ENCODE assay signal across 8 mouse cellular contexts in the genomic region with DNA sequence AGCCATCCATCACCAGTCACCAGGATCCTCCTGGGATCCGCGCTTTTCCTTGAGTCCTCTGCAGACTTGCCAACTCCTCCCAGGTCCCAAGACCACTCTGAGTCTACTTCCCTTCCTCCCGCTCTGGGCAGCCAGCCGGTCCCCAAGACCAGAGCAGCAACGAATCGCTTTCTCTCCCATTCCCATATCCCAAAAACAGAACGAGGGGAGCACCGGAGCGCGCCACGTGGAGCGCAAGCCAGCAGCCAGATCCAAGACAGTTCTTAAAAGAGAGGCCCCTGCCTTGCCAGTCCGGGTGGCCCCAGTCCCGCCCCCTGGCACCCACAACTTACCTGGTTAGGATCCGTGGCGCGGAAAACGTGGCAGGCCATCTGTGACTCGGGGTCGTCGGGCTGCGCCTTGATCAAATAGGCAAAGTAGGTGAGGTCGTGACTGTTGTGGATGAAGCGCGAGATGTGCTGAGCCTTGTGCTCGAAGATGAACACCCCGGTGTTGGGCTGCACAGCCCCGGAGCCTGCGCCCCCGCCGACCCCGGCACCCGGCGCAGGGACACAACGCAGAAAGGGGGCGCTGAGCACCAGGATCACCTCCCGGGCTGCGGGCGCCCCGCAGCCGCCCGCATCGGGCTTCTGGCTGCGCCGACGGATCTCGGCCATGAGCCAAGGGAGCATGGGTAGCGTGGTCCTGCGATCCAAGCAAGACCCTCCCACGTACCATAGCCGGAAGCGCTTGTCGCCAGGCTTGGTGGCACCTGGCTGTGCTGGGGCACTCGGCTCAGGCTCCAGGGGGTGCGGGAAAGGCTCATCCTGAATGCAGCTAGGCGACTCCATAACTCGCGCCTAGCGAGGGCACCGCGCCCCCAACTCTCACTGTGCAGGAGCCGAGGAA. TPM values are rescaled to one million over a fixed set of nuclear protein-coding genes. Genes with fewer than 3 reads are reported as not detected.
DNase-seq lines count a peak whose midpoint lies in the region; ATAC-seq and TF ChIP-seq lines count a peak whose summit lies in the region.

No protein-coding gene starts in this region.

- H3K9ac ChIP-seq in liver, embryonic 14.5 days (replicated peaks) = no peak overlapping the region
- peak overlapping the region; percentile 51 for H3K9ac ChIP-seq in neural tube, embryonic 12.5 days

- H3K27me3 ChIP-seq in C2C12 (ENCODE audit: control insufficient read depth, insufficient read depth, insufficient read length) = no peaks in the 10 kb centered on the region
- no peaks in the 10 kb centered on the region for H3K27me3 ChIP-seq in kidney, adult 2 months (replicated peaks; ENCODE audit: control insufficient read depth, insufficient read depth, low read length)
- H3K27me3 ChIP-seq in liver, embryonic 14.5 days (ENCODE audit: control insufficient read depth, insufficient read depth, low read length) = peaks cover 15% of the 10 kb centered on the region
- H3K27me3 ChIP-seq in neural tube, embryonic 12.5 days (replicated peaks) = peaks cover 13% of the 10 kb centered on the region; the same call in 1 of the 2 replicates

- no peak for TF ChIP-seq EP300 in liver, embryonic 14.5 days (IDR thresholded peaks at IDR 0.05; ENCODE audit: low read depth)

- peaks cover 6% of the 10 kb centered on the region for H3K79me2 ChIP-seq in C2C12 (ENCODE audit: control insufficient read depth, insufficient read depth)

- no peak for ATAC-seq in liver, embryonic 14.5 days (ENCODE audit: insufficient read depth)
- ATAC-seq in neural tube, embryonic 12.5 days (ENCODE audit: low FRiP score, low read depth) = peak; percentile 65

- peak overlapping the region; percentile 67 for H3K4me2 ChIP-seq in liver, embryonic 14.5 days (ENCODE audit: low read depth)
- H3K4me2 ChIP-seq in neural tube, embryonic 12.5 days (replicated peaks) = peak overlapping the region; percentile 99

- H3K9me3 ChIP-seq in liver, embryonic 14.5 days (ENCODE audit: control insufficient read depth, low read length) = no peaks in the 10 kb centered on the region
- H3K9me3 ChIP-seq in neural tube, embryonic 12.5 days = no peaks in the 10 kb centered on the region

- under 1% methylated on average over 62 of the region's 62 CpGs for WGBS in kidney, adult 2 months
- under 1% methylated on average over 62 of the region's 62 CpGs for WGBS in liver, embryonic 14.5 days (ENCODE audit: insufficient replicate concordance)
- under 1% methylated on average over 62 of the region's 62 CpGs for WGBS in neural tube, embryonic 12.5 days

- peak; percentile 42 for DNase-seq in adrenal gland, adult 18-20 months (ENCODE audit: low spot score in 2 of 2)
- peak; percentile 71 for DNase-seq in embryo, embryonic 9.5 days (ENCODE audit: extremely low spot score)
- peak; percentile 28 to 57 for DNase-seq in heart, adult 18-20 months
- DNase-seq in kidney, adult 2 months = peak; percentile 33
- no peak for DNase-seq in liver, embryonic 14.5 days (ENCODE audit: low read depth in 3 of 3, low spot score in 3 of 3)
- peak; percentile 35 for DNase-seq in thymus, postnatal 0 days (ENCODE audit: low spot score)

- TF ChIP-seq CTCF in C2C12 (IDR thresholded peaks at IDR 0.05; ENCODE audit: control insufficient read depth, insufficient read depth, insufficient read length) = no peak
- TF ChIP-seq CTCF in kidney, adult 2 months (conservative IDR thresholded peaks at IDR 0.05; ENCODE audit: insufficient read depth, insufficient read length, low read depth, low read length) = no peak
- no peak for TF ChIP-seq CTCF in liver, embryonic 14.5 days (IDR thresholded peaks at IDR 0.05; ENCODE audit: low read depth)

- H3ac ChIP-seq in C2C12 (ENCODE audit: control insufficient read depth, insufficient read length, low read depth) = peak overlapping the region; percentile 69

- H3K79me3 ChIP-seq in C2C12 (ENCODE audit: low read depth) = no peaks in the 10 kb centered on the region

- H3K4me1 ChIP-seq in kidney, adult 2 months (ENCODE audit: control insufficient read depth, insufficient read depth, low read length) = no peaks in the 10 kb centered on the region
- no peaks in the 10 kb centered on the region for H3K4me1 ChIP-seq in liver, embryonic 14.5 days (replicated peaks; ENCODE audit: control insufficient read depth in 2 of 2, insufficient read depth in 2 of 2, low read length in 1 of 2)
- peaks cover 9% of the 10 kb centered on the region; the same call in 1 of the 2 replicates for H3K4me1 ChIP-seq in neural tube, embryonic 12.5 days

- peak overlapping the region; percentile 51 for H3K4me3 ChIP-seq in C2C12 (ENCODE audit: insufficient read depth, poor library complexity, severe bottlenecking)
- peak overlapping the region; percentile 86 for H3K4me3 ChIP-seq in kidney, adult 2 months (ENCODE audit: insufficient read depth, low read depth, low read length)
- peak overlapping the region; percentile 53 to 55 for H3K4me3 ChIP-seq in liver, embryonic 14.5 days (ENCODE audit: insufficient read depth in 1 of 2, low read depth in 2 of 2, low read length in 2 of 2)
- peak overlapping the region; percentile 59 for H3K4me3 ChIP-seq in neural tube, embryonic 12.5 days

- no peaks in the 10 kb centered on the region for H3K36me3 ChIP-seq in C2C12 (ENCODE audit: control insufficient read depth, insufficient read depth)
- no peaks in the 10 kb centered on the region for H3K36me3 ChIP-seq in kidney, adult 2 months (ENCODE audit: control insufficient read depth, insufficient read depth, low read length)
- H3K36me3 ChIP-seq in liver, embryonic 14.5 days (replicated peaks; ENCODE audit: control insufficient read depth, insufficient read depth, low read depth) = no peaks in the 10 kb centered on the region
- no peaks in the 10 kb centered on the region for H3K36me3 ChIP-seq in neural tube, embryonic 12.5 days

- TF ChIP-seq POLR2A in kidney, adult 2 months (IDR thresholded peaks at IDR 0.05; ENCODE audit: low read depth, low read length) = no peak

- H3K27ac ChIP-seq in kidney, adult 2 months (ENCODE audit: insufficient read depth, low read depth, low read length) = peak overlapping the region; percentile 27; the same call in 1 of the 2 replicates
- H3K27ac ChIP-seq in liver, embryonic 14.5 days = no peak overlapping the region
- H3K27ac ChIP-seq in neural tube, embryonic 12.5 days = no peak overlapping the region

TF ChIP-seq in C2C12, 6 proteins besides CTCF, POLR2A, EP300 and RAD21:
- no peak for TF ChIP-seq MYOD1 (IDR thresholded peaks at IDR 0.05; ENCODE audit: control insufficient read depth, insufficient read length, low read depth)
- TF ChIP-seq FOSL1 (IDR thresholded peaks at IDR 0.05; ENCODE audit: insufficient read depth, low read length, poor library complexity, severe bottlenecking) = no peak
- no peak for TF ChIP-seq MAX (IDR thresholded peaks at IDR 0.05)
- TF ChIP-seq USF1 (IDR thresholded peaks at IDR 0.05; ENCODE audit: low read depth) = no peak

RNA-seq across cellular contexts. Expression of gene Tbc1d4, which starts 1.1 kb away (rescaled TPM):
- polyA plus RNA-seq in C2C12 (2012; fragmentation: generic; extraction: Trizol) = 1.9 TPM
- total RNA-seq in adrenal gland, adult 18-20 months (2021) = 10 to 100 TPM; 32.8 to 52.2 TPM
- 100 to 1,000 TPM in 1 of 2 experiments, 10 to 100 TPM in 1; 89.3 to 105 TPM for total RNA-seq in heart, adult 18-20 months (2021)
- polyA plus RNA-seq in kidney, adult 2 months (2012; rRNA removed) = 7.4 and 8.9 TPM in 2 replicates
- 0.69 and 0.85 TPM in 2 replicates for polyA plus RNA-seq in liver, embryonic 14.5 days (2012; rRNA removed)
- 1.3 and 1.9 TPM in 2 replicates for polyA plus RNA-seq in liver, embryonic 14.5 days (2014; fragmentation: Nextera tagmentation; extraction: Ambion mirVana)
- polyA plus RNA-seq in neural tube, embryonic 12.5 days (2016; fragmentation: Nextera tagmentation; extraction: Ambion mirVana) = 5.8 and 7.5 TPM in 2 replicates
- 14.8 and 15.0 TPM in 2 replicates for polyA plus RNA-seq in thymus, postnatal 0 days (2015; fragmentation: Nextera tagmentation; extraction: Ambion mirVana)

RNA-seq across cellular contexts. Expression of gene Commd6, which starts 32.6 kb away (rescaled TPM):
- polyA plus RNA-seq in C2C12 (2012; fragmentation: generic; extraction: Trizol) = 38.7 TPM
- 10 to 100 TPM; 91.2 to 92.7 TPM for total RNA-seq in adrenal gland, adult 18-20 months (2021)
- total RNA-seq in heart, adult 18-20 months (2021) = 10 to 100 TPM; 34.6 to 35.5 TPM
- polyA plus RNA-seq in kidney, adult 2 months (2012; rRNA removed) = 40.6 and 48.6 TPM in 2 replicates
- polyA plus RNA-seq in liver, embryonic 14.5 days (2012; rRNA removed) = 14.8 and 20.2 TPM in 2 replicates
- polyA plus RNA-seq in liver, embryonic 14.5 days (2014; fragmentation: Nextera tagmentation; extraction: Ambion mirVana) = 40.7 and 42.0 TPM in 2 replicates
- 100 and 103 TPM in 2 replicates for polyA plus RNA-seq in neural tube, embryonic 12.5 days (2016; fragmentation: Nextera tagmentation; extraction: Ambion mirVana)
- polyA plus RNA-seq in thymus, postnatal 0 days (2015; fragmentation: Nextera tagmentation; extraction: Ambion mirVana) = 111 and 125 TPM in 2 replicates

RNA-seq across cellular contexts. Expression of gene Uchl3, which starts 45.9 kb away (rescaled TPM):
- 38.9 TPM for polyA plus RNA-seq in C2C12 (2012; fragmentation: generic; extraction: Trizol)
- total RNA-seq in adrenal gland, adult 18-20 months (2021) = 10 to 100 TPM; 39.7 to 41.3 TPM
- 10 to 100 TPM; 40.0 to 42.4 TPM for total RNA-seq in heart, adult 18-20 months (2021)
- polyA plus RNA-seq in kidney, adult 2 months (2012; rRNA removed) = 17.7 and 20.3 TPM in 2 replicates
- 19.4 and 33.9 TPM in 2 replicates for polyA plus RNA-seq in liver, embryonic 14.5 days (2012; rRNA removed)
- 73.0 and 80.6 TPM in 2 replicates for polyA plus RNA-seq in liver, embryonic 14.5 days (2014; fragmentation: Nextera tagmentation; extraction: Ambion mirVana)
- 172 and 182 TPM in 2 replicates for polyA plus RNA-seq in neural tube, embryonic 12.5 days (2016; fragmentation: Nextera tagmentation; extraction: Ambion mirVana)
- 203 and 219 TPM in 2 replicates for polyA plus RNA-seq in thymus, postnatal 0 days (2015; fragmentation: Nextera tagmentation; extraction: Ambion mirVana)

Comparison
In these comparisons a context has a peak if more than half of its experiments do, and no peak if none do; other contexts are left out.
1. DNase-seq: peak in adrenal gland, adult 18-20 months (2 of 2), embryo, embryonic 9.5 days (single experiment), heart, adult 18-20 months (2 of 2), kidney, adult 2 months (single experiment) and thymus, postnatal 0 days (single experiment); none in liver, embryonic 14.5 days (0 of 3).
2. Peak in every context shown above with its lines, with median percentiles within 50 percentile points of each other: H3K4me3 ChIP-seq.